Mouse (Mus musculus): ENCODE data around the gene Hdhd5. TPM values are rescaled to one million over a fixed set of nuclear protein-coding genes. Genes with fewer than 3 reads are reported as not detected.
A peak's percentile ranks its signal among the peaks of the same experiment; 100 is the strongest.

The Hdhd5 gene
- polyA plus RNA-seq, 1 experiment from 2014 or later = 13.2 TPM

GRCm38 (mm10) chr6:120519647-120520046, 11.5 kb downstream of the Hdhd5 start:
- no peak overlapping the region for H3K9ac ChIP-seq
- WGBS = 86% methylated on average over 5 of the region's 5 CpGs
- no peak overlapping the region for H3K4me2 ChIP-seq
- H3K4me1 ChIP-seq (replicated peaks) = no peaks in the 10 kb centered on the region
- no peaks in the 10 kb centered on the region for H3K27me3 ChIP-seq
- H3K36me3 ChIP-seq = peaks cover 67% of the 10 kb centered on the region
- no peak overlapping the region for H3K4me3 ChIP-seq
- H3K9me3 ChIP-seq = no peaks in the 10 kb centered on the region
- ATAC-seq (ENCODE audit: low FRiP score) = no peak
- H3K27ac ChIP-seq = no peak overlapping the region

GRCm38 (mm10) chr6:120517311-120517710, 13.8 kb downstream of the Hdhd5 start:
- no peaks in the 10 kb centered on the region for H3K9me3 ChIP-seq
- H3K36me3 ChIP-seq = peaks cover 77% of the 10 kb centered on the region
- no peaks in the 10 kb centered on the region for H3K27me3 ChIP-seq
- H3K4me1 ChIP-seq (replicated peaks) = no peaks in the 10 kb centered on the region
- no peak overlapping the region for H3K27ac ChIP-seq
- no peak overlapping the region for H3K9ac ChIP-seq
- no peak overlapping the region for H3K4me2 ChIP-seq
- no peak overlapping the region for H3K4me3 ChIP-seq
- no peak for ATAC-seq (ENCODE audit: low FRiP score)
- 91% methylated on average over 5 of the region's 5 CpGs for WGBS

- Histone ChIP-seq H3K36me3 (peaks cover 73% of the 10 kb centered on the region), H3K27ac (no peak overlapping the region), H3K9me3 (no peaks in the 10 kb centered on the region), H3K4me2 (no peak overlapping the region), H3K4me3 (no peak overlapping the region), H3K4me1 (replicated peaks) (no peaks in the 10 kb centered on the region), H3K9ac (no peak overlapping the region), H3K27me3 (no peaks in the 10 kb centered on the region)
- WGBS = 94% methylated on average over 6 of the region's 6 CpGs
- ATAC-seq (ENCODE audit: low FRiP score) = no peak
Measured at GRCm38 (mm10) chr6:120516879-120517278, 14.2 kb downstream of the Hdhd5 start.

GRCm38 (mm10) chr6:120516422-120516821, 14.7 kb downstream of the Hdhd5 start:
- no peak for ATAC-seq (ENCODE audit: low FRiP score)
- Histone ChIP-seq H3K4me2 (no peak overlapping the region), H3K9me3 (no peaks in the 10 kb centered on the region), H3K36me3 (peaks cover 73% of the 10 kb centered on the region), H3K4me1 (replicated peaks) (no peaks in the 10 kb centered on the region), H3K27me3 (no peaks in the 10 kb centered on the region), H3K27ac (no peak overlapping the region), H3K4me3 (no peak overlapping the region), H3K9ac (no peak overlapping the region)
- 93% methylated on average over 4 of the region's 4 CpGs for WGBS

- 94% methylated on average over 6 of the region's 6 CpGs for WGBS
Measured at GRCm38 (mm10) chr6:120511212-120511611, 19.9 kb downstream of the Hdhd5 start.

GRCm38 (mm10) chr6:120510425-120510824, 20.7 kb downstream of the Hdhd5 start:
- no peak for ATAC-seq (ENCODE audit: low FRiP score)
- Histone ChIP-seq H3K27ac (no peak overlapping the region), H3K27me3 (no peaks in the 10 kb centered on the region), H3K4me2 (no peak overlapping the region), H3K36me3 (peaks cover 60% of the 10 kb centered on the region), H3K4me3 (no peak overlapping the region), H3K4me1 (replicated peaks) (peaks cover under 1% of the 10 kb centered on the region; the same call in 1 of the 2 replicates), H3K9ac (no peak overlapping the region), H3K9me3 (no peaks in the 10 kb centered on the region)
- WGBS = 90% methylated on average over 8 of the region's 8 CpGs

More at GRCm38 (mm10) chr6:120511212-120511611, 19.9 kb downstream of the Hdhd5 start:
- ATAC-seq (ENCODE audit: low FRiP score) = no peak
- no peak overlapping the region for H3K4me2 ChIP-seq
- H3K36me3 ChIP-seq = peaks cover 63% of the 10 kb centered on the region
- H3K9me3 ChIP-seq = no peaks in the 10 kb centered on the region
- no peaks in the 10 kb centered on the region for H3K4me1 ChIP-seq (replicated peaks)
- H3K27me3 ChIP-seq = no peaks in the 10 kb centered on the region
- H3K4me3 ChIP-seq = no peak overlapping the region
- no peak overlapping the region for H3K27ac ChIP-seq
- no peak overlapping the region for H3K9ac ChIP-seq

GRCm38 (mm10) chr6:120509975-120510374, 21.1 kb downstream of the Hdhd5 start:
- Histone ChIP-seq H3K9ac (no peak overlapping the region), H3K9me3 (no peaks in the 10 kb centered on the region), H3K4me2 (no peak overlapping the region), H3K4me1 (replicated peaks) (peaks cover 3% of the 10 kb centered on the region; the same call in 1 of the 2 replicates), H3K4me3 (no peak overlapping the region), H3K27me3 (no peaks in the 10 kb centered on the region), H3K27ac (no peak overlapping the region), H3K36me3 (peaks cover 60% of the 10 kb centered on the region)
- WGBS = 89% methylated on average over 7 of the region's 7 CpGs
- ATAC-seq (ENCODE audit: low FRiP score) = no peak

GRCm38 (mm10) chr6:120508645-120509044, 22.5 kb downstream of the Hdhd5 start:
- 95% methylated on average over 4 of the region's 4 CpGs for WGBS
- Histone ChIP-seq H3K27ac (no peak overlapping the region), H3K4me3 (no peak overlapping the region), H3K36me3 (peaks cover 50% of the 10 kb centered on the region), H3K9me3 (no peaks in the 10 kb centered on the region), H3K4me2 (no peak overlapping the region), H3K27me3 (no peaks in the 10 kb centered on the region), H3K9ac (no peak overlapping the region), H3K4me1 (replicated peaks) (peaks cover 3% of the 10 kb centered on the region; the same call in 1 of the 2 replicates)
- no peak for ATAC-seq (ENCODE audit: low FRiP score)

- Histone ChIP-seq H3K9me3 (no peaks in the 10 kb centered on the region), H3K4me3 (no peak overlapping the region), H3K36me3 (peaks cover 27% of the 10 kb centered on the region), H3K9ac (no peak overlapping the region), H3K4me1 (replicated peaks) (peaks cover 3% of the 10 kb centered on the region; the same call in 1 of the 2 replicates), H3K27ac (no peak overlapping the region), H3K27me3 (no peaks in the 10 kb centered on the region), H3K4me2 (no peak overlapping the region)
- WGBS = 58% methylated on average over 4 of the region's 4 CpGs
- ATAC-seq (ENCODE audit: low FRiP score) = no peak
Measured at GRCm38 (mm10) chr6:120505531-120505930, 25.6 kb downstream of the Hdhd5 start.

GRCm38 (mm10) chr6:120504051-120504450, 27.1 kb downstream of the Hdhd5 start:
- Histone ChIP-seq H3K27me3 (no peaks in the 10 kb centered on the region), H3K4me2 (no peak overlapping the region), H3K27ac (no peak overlapping the region), H3K9me3 (no peaks in the 10 kb centered on the region), H3K36me3 (peaks cover 15% of the 10 kb centered on the region; the same call in 1 of the 2 replicates), H3K4me1 (replicated peaks) (peaks cover 3% of the 10 kb centered on the region; the same call in 1 of the 2 replicates), H3K4me3 (no peak overlapping the region), H3K9ac (no peak overlapping the region)
- 73% methylated on average over 3 of the region's 3 CpGs for WGBS
- ATAC-seq (ENCODE audit: low FRiP score) = no peak

- H3K4me2 ChIP-seq = no peak overlapping the region
- no peak for ATAC-seq (ENCODE audit: low FRiP score)
- H3K4me3 ChIP-seq = no peak overlapping the region
- H3K27me3 ChIP-seq = 0 out of 2 replicates have a peak, but pooled peaks cover 5% of the 10 kb centered on the region
- H3K27ac ChIP-seq = peak overlapping the region; percentile 1; the same call in 1 of the 2 replicates
- peaks cover 32% of the 10 kb centered on the region for H3K4me1 ChIP-seq (replicated peaks)
- H3K9me3 ChIP-seq = no peaks in the 10 kb centered on the region
- H3K36me3 ChIP-seq = no peaks in the 10 kb centered on the region
- 51% methylated on average over 3 of the region's 3 CpGs for WGBS
- H3K9ac ChIP-seq = no peak overlapping the region
Measured at GRCm38 (mm10) chr6:120496544-120496943, 34.6 kb downstream of the Hdhd5 start.

GRCm38 (mm10) chr6:120493374-120494181, 37.5 kb downstream of the Hdhd5 start, which contains the start of gene Tmem121b:
Gene Tmem121b, minus strand, starts transcription at chr6:120493807.
- WGBS = under 1% methylated on average over 59 of the region's 84 CpGs
- peak; percentile 87 for ATAC-seq (ENCODE audit: low FRiP score)
- Histone ChIP-seq H3K9ac (peak within 1 kb of the TSS; percentile 89), H3K27ac (peak within 1 kb of the TSS; percentile 95), H3K4me3 (peak within 1 kb of the TSS; percentile 86), H3K4me1 (replicated peaks) (peaks cover 59% of the 10 kb centered on the region), H3K27me3 (0 out of 2 replicates have a peak, but pooled peaks cover 5% of the 10 kb centered on the region), H3K36me3 (no peaks in the 10 kb centered on the region), H3K4me2 (peak within 1 kb of the TSS; percentile 82), H3K9me3 (no peaks in the 10 kb centered on the region)
